Mouse (Mus musculus): ENCODE results near the gene Fgf22. TPM values are rescaled to one million over a fixed set of nuclear protein-coding genes. Genes with fewer than 3 reads are reported as not detected.
A peak's percentile ranks its signal among the peaks of the same experiment; 100 is the strongest.

Gene Fgf22
- polyA plus RNA-seq, 1 experiment: not detected

DNA sequence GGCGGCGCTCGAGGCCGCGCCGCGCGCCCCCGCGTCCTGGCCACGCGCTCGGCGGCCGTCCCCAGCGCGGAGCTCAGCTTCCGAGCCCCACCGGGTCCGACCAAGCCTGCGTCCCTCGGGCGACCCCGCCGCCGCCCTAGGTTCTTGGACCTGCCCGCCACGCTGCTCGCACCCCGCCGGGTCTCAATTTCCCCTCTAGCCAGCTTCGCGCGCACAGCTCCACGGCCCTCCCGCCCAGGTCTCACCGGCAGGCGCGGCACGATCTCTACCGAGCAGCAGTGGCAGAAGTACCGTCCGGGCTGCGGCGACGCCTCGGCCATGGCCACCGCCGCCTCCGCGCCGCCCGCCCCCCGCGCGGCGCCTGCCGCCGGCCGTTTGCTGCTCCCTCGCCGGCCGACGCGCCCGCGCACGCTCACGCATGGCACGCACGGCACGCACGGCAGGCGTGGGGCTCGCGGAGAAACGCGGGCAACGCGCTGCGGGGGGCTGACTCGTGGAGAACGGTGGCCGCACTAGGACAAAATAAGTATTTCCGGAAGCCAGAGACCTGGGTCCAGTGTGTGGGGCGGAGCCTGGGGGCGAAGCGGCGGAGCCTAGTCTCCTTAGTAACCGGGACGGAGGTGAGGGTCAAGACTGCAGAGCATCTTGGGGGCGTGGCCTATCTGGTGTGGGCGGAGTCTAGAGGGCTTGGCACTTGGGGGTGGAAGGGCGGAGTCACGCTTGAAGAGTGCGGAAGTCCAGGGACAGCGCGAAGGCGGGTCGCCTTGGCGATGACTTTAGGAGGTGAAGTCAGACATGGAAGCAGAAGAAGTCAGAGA is 11.8 kb downstream of the Fgf22 start, which contains the start of gene Rnf126:
TSS of gene Rnf126 (minus strand) at position 445 of the 818 bp plus-strand sequence.
- peak; percentile 95 for DNase-seq (ENCODE audit: low read depth)

DNA sequence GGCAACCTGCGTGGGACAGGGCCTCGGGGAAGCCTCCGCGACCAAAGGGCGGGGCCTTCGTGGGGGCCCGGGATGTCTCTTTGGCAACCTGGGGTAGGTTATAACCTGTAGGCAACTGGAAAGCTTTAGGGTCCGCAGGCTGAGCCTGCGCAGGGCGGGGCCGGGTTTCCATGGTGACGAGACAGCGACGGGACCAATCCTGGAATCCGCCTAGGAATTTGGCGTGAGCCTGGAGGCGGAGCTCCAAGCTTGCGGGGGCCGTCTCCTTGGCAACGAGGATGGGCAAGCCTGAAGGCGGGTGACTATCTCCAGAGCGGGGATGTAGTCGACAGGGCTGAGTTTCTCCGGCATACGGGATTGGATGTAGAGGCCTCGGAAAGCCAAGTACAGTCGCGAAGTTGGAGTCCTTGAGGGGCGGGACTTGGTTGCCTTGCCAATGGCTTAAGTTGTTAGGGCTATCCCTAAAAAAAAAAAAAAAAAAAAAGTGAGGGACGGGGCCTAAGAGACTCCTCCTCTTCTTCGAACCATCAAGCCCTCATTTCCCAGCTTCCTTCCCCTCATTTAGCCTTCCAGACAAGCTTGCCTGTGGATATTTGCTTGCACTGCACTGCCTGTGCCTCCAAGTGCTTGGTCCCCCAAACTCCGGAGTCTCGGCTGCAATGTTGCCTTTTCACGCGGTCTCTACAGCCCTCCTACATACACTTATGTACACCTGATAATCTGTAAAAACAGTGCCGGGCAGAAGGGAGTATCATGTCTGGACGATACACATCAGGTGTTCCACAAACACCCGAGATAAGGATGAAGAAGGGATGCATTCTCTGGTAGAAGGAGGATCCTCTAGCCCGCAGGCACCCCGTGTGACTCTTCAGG is 12.7 kb downstream of the Fgf22 start:
- DNase-seq (ENCODE audit: low read depth): no peak

DNA sequence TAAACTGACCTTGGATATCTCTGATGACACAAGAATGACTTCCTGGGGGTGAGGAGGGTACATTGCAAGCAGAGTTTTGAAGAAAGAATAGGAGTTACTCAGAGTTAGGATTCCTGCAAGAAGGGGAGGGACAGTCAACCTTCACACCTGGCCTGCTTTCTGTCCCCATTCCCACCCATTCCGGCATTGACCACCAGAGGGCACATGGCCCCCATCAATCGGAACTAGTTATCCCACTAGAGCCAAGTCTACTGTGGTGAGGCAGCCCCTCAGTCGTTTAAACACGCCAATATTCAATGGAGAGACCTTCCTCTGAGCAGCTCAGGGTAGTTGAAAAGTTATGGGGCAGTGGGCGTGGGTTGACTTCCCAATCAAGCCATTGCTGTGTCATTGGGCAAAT is 13.5 kb downstream of the Fgf22 start:
- DNase-seq (ENCODE audit: low read depth): no peak

DNA sequence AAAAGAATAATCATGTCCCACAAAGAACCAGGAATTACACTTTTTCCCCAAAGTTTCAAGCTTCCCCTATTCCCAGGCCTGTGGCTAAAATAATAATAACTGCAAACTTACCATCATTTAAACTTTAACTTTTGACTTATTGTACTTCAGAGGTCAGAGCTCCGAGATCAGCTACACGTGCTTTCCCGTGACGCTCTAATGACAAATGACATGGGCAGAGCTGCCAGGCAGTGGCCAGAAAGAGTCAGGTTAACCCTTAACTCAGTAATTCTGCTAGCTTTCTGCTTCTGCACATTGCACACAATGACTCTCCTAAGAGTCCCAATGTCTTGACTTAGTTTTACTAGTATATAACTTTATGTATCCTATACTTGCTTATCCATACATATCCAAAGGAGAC is 14.5 kb downstream of the Fgf22 start:
- no peak for DNase-seq (ENCODE audit: low read depth)

DNA sequence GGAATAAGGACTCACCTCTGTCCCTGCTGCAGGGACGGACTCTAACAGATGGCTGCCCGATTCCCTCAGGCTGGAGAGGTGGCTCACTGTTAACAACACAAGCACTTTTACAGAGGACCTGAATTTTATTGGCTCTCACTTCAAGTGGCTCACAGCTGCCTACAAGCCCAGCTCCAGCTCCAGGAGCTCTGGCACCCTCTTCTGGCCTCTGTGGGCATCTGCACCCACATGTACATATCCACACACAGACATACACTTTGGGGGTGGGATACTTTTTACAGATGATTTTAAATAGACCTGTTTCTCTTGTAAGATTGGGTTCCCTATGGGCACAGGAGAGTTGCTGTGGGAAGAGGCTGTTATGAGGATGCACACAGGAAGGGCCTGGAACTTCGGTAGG is 17.4 kb downstream of the Fgf22 start:
- no peak for DNase-seq (ENCODE audit: low read depth)

DNA sequence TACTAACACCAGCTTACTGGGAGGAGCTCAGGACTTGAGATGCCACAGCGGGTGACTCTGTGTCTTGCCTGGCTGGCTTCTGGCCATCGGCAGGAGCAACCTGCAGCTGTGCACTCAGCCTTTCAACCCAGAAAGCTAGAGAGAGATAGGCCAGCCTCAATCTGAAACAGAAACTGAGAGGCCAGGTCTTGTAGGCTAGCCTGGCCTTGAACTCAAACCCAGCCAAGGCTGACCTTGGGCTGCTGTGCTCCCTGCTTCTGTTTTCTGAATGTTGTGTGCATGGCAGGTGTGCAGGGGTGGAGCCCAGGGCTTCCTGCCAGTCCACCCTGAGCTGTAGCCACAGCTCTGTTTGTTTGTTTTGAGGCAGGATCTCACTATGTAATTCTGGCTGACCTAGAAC is 18.3 kb downstream of the Fgf22 start:
- DNase-seq (ENCODE audit: low read depth): no peak

DNA sequence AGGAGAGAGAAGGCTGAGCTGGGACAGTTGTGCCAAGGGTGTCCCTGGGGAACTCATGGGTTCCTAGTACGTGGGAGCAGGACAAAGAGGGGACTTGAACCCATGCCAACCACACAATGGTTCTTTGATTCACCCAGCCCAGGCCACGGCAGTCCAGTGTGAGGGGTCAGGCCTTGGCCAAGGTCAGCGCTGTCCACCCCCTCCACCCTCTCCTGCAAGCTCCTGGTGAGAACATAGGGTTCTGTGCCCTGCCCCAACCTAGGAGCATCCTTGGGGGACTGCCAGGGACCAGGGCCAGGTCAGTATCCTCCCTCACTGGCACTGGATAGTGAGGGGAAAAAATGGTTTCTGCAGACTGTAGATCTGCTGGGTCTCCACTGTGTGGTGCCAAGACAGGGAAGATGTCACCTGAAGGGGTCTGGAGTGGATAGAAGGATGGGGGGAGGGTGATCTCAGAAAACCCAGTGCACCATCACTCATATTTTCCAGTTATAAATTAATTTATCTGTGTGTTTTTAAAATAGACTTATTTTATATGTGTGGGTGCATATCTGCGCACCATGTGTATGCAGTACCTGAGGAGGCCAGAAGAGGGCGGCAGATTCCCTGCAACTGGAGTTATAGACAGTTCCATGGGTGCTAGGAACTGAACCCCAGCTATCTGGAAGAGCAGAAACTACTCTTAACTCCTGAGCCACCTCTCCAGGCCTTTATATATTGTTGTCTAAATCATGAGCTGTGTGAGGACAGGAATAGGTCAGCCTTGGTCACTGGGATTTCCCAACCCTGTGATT is 19.8 kb downstream of the Fgf22 start:
- DNase-seq (ENCODE audit: low read depth): no peak

DNA sequence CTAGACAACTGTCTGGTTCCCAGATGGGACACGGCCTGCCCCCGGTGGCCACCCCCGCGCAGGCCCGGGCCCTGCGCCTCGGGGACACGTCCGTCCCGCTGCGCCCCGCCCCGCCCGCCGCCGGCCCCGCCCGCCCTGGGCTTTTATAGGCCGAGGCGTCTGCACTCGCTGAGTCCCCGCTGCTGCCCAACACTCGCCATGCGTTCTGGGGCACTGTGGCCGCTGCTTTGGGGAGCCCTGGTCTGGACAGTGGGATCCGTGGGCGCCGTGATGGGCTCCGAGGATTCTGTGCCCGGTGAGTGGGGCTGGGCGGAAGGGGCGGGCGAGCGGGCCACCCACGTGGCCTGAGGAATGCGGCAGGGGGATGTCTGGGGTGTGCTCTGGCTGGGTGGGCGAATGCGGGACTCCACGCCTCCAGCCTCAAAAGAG is 22.2 kb downstream of the Fgf22 start, which contains the start of gene Fstl3:
TSS of gene Fstl3 (plus strand) at position 170 of the 429 bp plus-strand sequence.
- no peak for DNase-seq (ENCODE audit: low read depth)

DNA sequence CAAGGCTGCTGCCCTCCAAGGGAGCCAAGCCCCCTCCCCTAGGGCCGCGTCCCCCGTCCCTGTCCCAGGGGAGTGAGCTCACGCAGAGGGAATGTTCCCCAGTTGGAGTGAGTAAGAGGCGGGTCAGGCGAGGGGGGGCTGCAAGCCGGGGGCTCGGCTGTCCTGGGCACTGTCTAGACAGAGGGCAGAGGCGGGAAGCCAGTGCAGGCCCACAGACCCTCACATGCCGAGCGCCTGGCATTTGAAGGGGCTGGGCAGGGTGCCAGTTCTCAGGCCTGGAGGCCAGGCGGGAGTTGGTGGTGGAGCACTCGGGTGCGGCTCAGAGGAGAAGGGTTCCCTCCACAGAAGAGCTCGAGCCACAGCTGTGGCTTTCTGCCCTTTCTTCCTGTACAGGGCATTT is 23.1 kb downstream of the Fgf22 start:
- no peak for DNase-seq (ENCODE audit: low read depth)

DNA sequence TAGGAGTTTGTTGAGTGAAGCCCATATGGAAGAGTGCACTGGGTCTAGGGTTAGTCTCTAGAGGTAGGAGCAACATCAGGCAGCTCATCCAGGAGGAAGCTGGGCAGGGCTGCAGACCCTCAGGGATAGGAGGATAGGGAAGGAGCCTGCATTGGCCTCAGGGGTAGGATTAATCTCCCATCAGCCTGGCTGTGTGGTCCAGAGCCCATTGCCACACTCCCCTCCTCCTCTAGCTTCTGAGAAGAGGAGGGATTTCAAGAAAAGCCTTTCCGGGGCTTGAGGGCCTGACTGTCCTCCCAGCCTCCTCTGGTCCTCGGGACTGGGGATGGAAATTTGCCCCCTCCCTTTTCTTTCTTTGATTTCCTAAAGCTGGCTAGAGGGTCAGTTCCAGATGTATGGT is 24.3 kb downstream of the Fgf22 start:
- DNase-seq (ENCODE audit: low read depth): no peak

DNA sequence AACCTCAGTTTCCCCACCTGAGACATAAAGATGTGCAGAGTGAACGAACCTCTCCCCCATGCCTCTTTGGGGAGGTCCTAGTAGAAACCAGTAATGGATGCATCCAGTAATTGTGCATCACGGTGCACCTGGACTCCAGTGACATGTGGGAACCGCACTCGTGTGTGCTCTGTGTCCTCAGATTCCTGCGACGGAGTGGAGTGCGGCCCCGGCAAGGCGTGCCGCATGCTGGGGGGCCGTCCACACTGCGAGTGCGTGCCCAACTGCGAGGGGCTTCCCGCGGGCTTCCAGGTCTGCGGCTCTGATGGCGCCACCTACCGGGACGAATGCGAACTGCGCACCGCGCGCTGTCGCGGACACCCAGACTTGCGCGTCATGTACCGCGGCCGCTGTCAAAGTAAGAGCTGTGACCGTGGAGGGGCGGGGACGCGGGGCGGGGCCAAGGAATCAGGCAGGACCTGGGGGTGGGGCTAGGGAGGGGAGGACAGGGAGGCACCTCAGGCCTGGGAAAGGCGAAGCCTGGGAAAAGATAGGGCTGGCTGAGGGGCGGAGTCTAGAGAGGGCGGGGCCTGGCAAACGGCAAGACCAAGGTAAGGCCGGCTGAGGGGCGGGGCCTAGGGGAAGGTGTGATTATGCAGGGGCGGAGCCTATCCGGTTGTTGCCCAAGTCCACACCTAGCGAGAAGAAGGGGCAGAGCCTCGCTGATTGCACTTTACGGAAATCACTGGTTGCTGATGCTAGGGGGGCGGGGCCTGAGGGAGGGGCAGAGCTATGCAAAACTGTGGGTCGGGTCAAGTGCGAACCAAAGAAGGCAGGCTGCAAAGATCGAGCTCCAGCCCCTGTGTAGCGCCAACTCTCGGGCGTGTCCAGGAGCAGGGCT is 25.1 kb downstream of the Fgf22 start:
- DNase-seq (ENCODE audit: low read depth): peak; percentile 81

DNA sequence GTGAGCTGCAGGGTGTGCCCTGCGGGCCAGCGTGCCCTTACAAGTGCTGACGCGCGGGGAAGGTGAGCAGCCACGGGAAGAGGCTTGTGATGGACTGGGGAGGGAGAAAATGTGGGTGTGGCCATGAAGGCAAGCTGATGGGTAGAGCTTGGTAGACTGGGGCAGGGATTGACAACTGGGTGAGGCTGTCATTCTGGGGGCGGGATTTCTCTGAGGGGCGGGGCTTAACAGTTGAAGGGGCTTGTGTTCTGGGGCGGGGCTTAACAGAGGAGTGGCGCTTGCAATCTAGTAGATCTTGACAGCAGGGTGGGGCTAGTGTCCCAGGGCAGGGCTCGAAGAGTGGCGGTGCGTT is 25.8 kb downstream of the Fgf22 start:
- no peak for DNase-seq (ENCODE audit: low read depth)

DNA sequence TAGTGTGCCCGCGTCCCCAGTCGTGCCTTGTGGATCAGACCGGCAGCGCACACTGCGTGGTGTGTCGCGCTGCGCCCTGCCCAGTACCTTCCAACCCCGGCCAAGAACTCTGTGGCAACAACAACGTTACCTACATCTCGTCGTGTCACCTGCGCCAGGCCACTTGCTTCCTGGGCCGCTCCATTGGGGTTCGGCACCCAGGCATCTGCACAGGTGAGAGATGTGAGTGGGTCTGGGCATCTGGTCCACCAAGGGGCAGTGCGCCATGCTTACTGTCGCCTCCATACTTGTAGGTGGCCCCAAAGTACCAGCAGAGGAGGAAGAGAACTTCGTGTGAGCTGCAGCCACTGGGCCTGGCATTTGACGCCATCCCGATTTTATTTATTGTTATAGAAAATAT is 26.3 kb downstream of the Fgf22 start:
- DNase-seq (ENCODE audit: low read depth): no peak

DNA sequence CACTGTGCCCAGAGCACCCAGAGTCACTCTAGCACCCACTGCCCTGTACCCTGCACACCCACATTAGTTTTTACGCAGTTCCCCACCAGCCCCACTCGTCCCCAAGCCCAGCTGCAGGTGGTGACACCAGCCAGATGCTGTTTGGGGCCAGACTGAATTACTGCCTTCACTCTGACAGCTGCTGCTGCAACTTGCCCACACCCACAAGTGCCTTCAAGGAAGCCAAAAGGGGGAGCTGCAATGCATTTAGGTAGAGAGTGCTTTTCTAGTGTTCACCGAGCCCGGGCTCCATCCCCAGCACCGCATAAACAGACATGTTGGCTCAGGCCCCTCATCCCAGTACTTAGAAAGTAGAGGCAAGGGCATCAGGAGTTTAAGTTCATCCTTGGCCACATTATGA is 27.1 kb downstream of the Fgf22 start:
- no peak for DNase-seq (ENCODE audit: low read depth)

DNA sequence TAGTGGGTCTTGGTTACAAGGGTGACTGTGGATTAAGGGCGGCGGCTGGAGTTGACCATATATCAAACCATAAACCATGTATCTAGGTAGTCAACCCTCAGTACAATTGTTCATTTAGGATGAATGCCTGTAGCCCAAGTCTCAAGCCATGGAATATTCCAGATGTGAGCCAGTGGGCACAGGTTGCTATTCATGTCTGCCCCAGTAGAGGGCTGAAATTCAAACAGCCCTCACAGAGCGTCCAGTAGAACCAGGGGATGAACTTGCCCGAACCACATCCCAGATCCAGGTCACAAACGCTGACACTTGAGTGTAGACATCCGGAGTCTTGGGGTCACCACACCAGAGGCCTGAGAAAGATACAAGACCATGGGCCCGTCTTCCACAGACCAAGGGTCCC is 28.2 kb downstream of the Fgf22 start:
- no peak for DNase-seq (ENCODE audit: low read depth)

DNA sequence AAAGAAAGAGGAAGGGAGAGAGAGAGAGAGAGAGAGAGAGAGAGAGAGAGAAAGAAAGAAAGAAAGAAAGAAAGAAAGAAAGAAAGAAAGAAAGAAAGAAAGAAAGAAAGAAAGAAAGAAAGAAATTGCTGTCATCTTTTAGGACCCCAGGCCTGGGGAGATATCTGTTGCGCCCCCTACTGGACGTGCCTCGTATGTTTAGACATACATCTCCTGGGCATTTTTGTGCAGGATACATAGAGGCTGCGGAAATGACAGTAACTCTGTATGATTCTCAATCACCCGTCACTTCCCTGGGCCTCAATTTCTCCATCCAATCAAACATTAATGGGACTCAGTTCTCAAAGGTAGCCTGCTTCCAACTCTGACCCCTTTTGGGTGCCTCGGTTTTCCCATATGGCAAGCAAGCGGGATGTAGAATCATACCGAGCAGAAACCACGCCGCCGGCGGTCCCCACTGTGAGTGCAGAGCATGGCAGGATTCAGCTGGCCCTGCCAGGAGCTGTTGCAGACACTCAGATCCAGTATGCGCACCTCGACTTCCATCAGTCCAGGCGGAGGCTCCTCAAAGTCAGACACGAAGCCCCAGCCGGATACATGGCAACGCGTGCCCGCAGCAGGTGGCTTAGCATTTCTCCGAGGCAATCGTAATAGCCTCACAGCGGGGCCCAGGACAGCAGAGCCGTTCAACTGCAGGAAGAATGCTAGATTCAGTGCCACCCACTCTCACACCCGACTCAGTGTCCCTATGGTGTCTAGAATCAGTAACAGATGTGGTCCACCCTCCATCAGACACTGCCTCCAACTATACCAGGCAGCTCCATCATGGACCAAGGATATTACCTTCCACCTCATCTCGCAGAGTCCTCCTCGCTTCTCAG is 29.3 kb downstream of the Fgf22 start:
- no peak for DNase-seq (ENCODE audit: low read depth)

DNA sequence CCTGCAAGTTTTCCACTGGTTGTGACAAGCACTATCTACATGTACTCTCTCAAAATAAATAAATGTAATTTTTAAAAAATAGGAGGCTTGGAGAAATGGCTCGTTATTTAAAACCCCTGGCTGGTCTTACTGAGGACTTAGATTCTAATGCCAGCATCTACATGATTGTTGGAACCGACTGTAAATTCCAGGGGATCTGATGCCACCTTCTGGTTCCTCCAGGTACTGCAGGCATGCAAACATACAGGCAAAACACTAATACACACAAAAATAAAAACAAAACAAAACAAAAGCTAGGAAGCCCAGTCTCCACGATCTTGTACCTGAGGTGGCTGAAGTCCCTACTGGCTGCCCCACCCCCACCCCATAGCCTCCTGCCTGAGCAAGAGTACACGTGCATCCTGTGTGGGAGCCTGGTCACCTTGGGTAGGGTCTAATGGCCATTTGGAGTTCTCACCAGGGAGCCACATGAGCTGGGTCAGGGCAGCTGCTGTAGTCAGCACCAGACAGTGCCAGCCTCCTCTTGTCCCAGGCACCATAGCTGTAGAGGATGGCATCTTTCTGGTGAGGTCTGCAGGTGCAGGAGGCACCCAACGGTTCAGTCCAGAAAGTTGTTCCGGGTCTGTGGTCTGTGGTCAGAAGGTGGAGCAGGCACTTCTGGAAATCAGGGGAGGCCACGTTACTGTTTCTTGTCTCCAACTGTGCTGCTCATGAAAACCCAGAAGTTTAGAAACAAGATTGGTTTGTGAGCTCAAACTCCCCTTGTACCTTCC is 33.7 kb downstream of the Fgf22 start:
- DNase-seq (ENCODE audit: low read depth): no peak

DNA sequence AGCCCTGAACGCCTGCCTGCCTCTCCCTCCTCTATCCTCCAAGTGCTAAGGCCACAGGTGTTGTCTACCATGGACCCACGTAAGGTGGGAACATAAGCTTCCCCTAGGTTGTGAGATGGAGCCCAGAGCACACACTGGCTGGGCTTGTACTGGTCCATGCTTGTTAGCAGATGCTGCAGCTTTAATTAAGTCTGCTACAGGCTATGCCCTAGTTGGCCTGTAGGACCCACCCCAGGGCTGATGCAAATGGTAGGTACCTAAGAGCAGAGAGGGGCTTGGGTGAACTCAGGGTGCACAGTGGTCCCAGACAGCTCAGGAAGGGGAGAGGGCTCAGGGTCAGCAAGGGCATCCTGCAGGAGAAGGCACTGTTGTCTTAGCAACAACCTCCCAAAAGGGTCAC is 34.7 kb downstream of the Fgf22 start:
- no peak for DNase-seq (ENCODE audit: low read depth)

DNA sequence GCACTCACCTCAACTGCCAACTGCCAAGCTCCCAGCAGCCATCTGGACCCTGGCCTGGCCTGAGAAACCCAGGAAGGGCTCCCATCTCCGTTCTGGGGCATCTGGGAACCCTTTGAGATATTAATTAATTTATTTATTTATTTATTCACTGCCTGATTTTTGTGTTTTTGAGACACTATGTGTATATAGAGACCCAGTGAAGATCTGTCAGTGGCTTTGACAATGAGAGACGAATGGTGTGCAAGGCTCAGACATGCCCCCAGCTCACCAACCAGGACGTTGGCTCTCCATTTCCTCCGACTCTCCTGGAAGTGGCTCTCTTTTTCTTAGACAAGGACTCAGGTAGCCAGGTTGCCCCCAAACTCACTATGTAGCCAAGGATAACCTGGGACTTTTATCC is 36.0 kb downstream of the Fgf22 start, which contains the start of gene Prss57:
TSS of gene Prss57 (minus strand) at position 101 of the 400 bp plus-strand sequence.
- DNase-seq (ENCODE audit: low read depth): no peak

Measured in gonadal fat pad, adult 2 months (tissue).